Mouse (Mus musculus) stomach, postnatal 0 days (tissue): ENCODE measurements at regions not wholly inside any gene's neighbourhood (a gene's known extent, or its start where the extent isn't known, plus 50 kb on each side); places are given as distances from the start of the nearest gene placed in this dataset.

Experiments used
- CTCF ChIP-seq: IDR thresholded peaks from 2 replicates; pipeline ENCODE4 v1.5.1; 2016; ENCODE audit warnings: antibody characterized with exemption, low read depth, mild to moderate bottlenecking, moderate library complexity
- EP300 ChIP-seq: optimal IDR thresholded peaks from 2 replicates; pipeline ENCODE3; 2016; ENCODE audit warnings: antibody characterized with exemption

- no peak for TF ChIP-seq CTCF
- TF ChIP-seq EP300, result no peak
Observed at GRCm38 (mm10) chr4:32165918-32166528, 72.6 kb upstream of the Bach2 start.
